Comparison of ENCODE assay signal across 14 mouse cellular contexts in genomic region chr9:85806411-85806810, GRCm38 (mm10).
DNase-seq lines count a peak whose midpoint lies in the region; ATAC-seq lines count a peak whose summit lies in the region.
"Had no signal": no experiment of that assay in that cellular context is flagged by ENCODE, and none has a peak within 500 bp of the region (broad histone marks: within the 10 kb centered on the region; RNA-seq: fewer than 3 reads in every experiment).

No protein-coding gene starts in this region.

- ATAC-seq in cerebellum, adult (ENCODE audit: insufficient number of reproducible peaks, low FRiP score, low TSS enrichment), result no peak
- ATAC-seq: forebrain, embryonic 14.5 days; forebrain, embryonic 16.5 days had no signal

- DNase-seq in cerebellum, adult 9-11 months, result peak; percentile 14
- peak; percentile 36 to 58 for DNase-seq in cerebellum, postnatal 14 days
- DNase-seq in cerebellum, adult 11-12 months, result no peak
- DNase-seq in brain, adult 2 months (ENCODE audit: low read depth, low spot score), result peak; percentile 48
- DNase-seq in cerebellum, postnatal 36 days, result peak; percentile 5 to 11
- DNase-seq in spleen, postnatal 4 days (ENCODE audit: low spot score in 2 of 2), result no peak
- DNase-seq: adrenal gland, adult 2 months; adrenal gland, postnatal 10 days; adrenal gland, postnatal 25 days; embryo, embryonic 11 days; gastrocnemius, adult 2 months had no signal

Comparison
In these comparisons a context has a peak if more than half of its experiments do, and no peak if none do; other contexts are left out.
1. DNase-seq: peak in cerebellum, adult 9-11 months (single experiment), cerebellum, postnatal 14 days (2 of 2), brain, adult 2 months (single experiment) and cerebellum, postnatal 36 days (2 of 2); none in cerebellum, adult 11-12 months (single experiment) and spleen, postnatal 4 days (0 of 2).